Mouse (Mus musculus): ENCODE measurements at regions not wholly inside any gene's neighbourhood (a gene's known extent, or its start where the extent isn't known, plus 50 kb on each side); places are given as distances from the start of the nearest gene placed in this dataset.

DNA sequence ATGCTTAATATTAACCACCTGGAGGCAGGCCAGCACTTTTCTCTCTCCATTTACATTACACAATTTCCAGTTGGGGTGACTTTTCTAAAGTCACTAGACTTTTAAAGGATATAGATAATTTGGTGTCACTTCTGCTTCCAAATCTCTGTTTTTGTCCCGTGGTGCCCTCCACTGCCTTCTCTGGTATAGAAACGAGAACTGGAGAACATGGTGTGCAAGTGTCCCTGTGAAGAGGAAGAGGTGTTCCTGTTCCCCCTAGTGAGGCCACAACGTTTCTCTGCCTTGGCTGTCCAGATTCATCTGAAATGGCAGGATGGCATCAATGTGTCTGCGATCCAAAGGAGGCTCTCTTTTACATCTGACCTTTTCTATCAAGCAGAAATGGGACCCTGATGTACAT lies 93.9 kb upstream of the Clnk start:
- TF ChIP-seq GATA1 (IDR thresholded peaks at IDR 0.05; ENCODE audit: low read depth, low read length): no peak
- no peak for TF ChIP-seq ZNF384 (IDR thresholded peaks at IDR 0.05; ENCODE audit: low read depth, low read length)
- TF ChIP-seq CTCF (IDR thresholded peaks at IDR 0.05 in 2 of 3, conservative IDR thresholded peaks at IDR 0.05 in 1 of 3; ENCODE audit: control insufficient read depth in 1 of 3, insufficient read depth in 1 of 3, low read depth in 2 of 3, low read length in 3 of 3, poor library complexity in 1 of 3, severe bottlenecking in 1 of 3): no peak
- TF ChIP-seq MYC (IDR thresholded peaks at IDR 0.05; ENCODE audit: low read depth, low read length): no peak
- TF ChIP-seq MEF2A (IDR thresholded peaks at IDR 0.05; ENCODE audit: extremely low read depth, insufficient replicate concordance, low read depth, low read length, poor library complexity, severe bottlenecking): no peak
- no peak for TF ChIP-seq MAZ (IDR thresholded peaks at IDR 0.05; ENCODE audit: low read depth, low read length)
- TF ChIP-seq CHD1 (IDR thresholded peaks at IDR 0.05; ENCODE audit: low read depth, low read length): no peak
- TF ChIP-seq USF1 (IDR thresholded peaks at IDR 0.05; ENCODE audit: low read depth, low read length): no peak
